Mouse (Mus musculus): ENCODE measurements at regions not wholly inside any gene's neighbourhood (a gene's known extent, or its start where the extent isn't known, plus 50 kb on each side); places are given as distances from the start of the nearest gene placed in this dataset.

DNA sequence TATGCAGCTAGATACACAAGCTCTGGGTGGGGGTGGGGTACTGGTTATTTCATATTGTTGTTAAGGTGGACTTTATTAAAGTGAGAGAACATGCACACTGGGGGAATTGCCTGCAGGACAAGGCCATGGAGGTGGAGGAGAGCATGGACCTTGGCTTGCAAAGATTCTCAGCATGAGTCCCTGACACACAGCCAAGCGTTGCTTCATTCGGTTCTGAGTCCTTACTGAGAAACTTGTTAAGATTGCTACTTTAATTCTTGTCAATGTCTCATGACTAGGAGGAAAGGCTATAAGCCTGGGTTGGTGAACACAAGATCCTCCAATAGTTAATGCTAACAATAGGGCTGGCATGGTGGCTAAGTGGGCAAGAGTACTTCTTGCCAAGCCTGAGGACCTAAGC, 300.3 kb upstream of the Clnk start:
- DNase-seq (ENCODE audit: low spot score): peak; percentile 5

DNA sequence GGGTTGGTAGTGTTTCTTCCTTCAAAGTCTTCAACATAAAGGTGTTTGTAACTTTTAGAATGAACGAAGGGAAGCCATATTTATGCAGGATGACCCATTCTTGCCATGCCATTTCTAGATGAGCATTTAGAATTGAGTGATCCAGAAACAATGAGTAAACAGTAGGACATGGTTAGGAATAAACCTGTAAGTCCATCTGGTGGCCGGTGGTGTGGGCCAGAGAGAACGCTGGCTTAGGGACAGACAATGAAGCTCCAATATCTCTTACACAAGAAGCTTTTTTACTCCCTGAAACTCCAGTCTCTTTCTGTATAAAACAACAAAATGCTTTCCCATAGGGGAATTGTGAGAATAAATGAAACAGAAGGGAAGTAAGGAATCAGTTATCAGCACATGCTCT, 296.9 kb upstream of the Clnk start:
- no peak for DNase-seq (ENCODE audit: low spot score)

DNA sequence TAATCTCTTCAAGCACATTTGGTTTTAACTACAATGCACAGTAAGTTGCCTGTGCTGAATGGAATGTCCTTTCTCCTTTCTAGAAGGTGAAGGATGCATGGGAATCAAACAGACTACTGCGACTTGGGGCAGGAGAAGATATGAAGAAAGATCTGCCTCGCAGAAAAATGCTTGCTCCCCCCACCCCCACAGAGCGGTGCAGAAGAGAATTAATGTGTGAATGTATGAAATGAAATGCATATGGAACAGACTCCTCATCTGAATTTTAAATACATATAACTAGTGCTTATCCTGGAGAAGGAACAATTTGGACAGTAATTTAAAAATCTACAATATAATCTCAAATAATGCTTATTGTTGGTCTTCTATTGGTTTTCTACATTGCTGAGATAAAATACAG, 283.0 kb upstream of the Clnk start:
- no peak for DNase-seq (ENCODE audit: low spot score)

DNA sequence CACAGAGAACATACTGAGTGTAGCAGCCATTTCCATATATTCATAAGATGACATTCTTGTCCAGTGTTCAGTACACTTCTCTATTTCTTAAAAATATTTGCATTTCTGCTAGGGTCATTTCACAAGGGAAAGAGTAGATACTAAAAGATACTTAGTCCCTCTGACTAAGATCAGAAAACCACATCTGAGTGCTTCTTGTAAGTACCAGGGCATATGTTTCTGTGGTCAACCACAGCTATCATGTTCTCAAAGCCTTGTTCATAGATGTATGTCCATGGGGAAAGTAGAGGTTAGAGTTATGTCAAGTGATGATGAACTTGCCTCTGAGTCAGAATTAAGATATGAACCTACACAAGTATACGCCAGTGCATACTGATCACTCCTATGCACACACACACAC, 279.2 kb upstream of the Clnk start:
- DNase-seq (ENCODE audit: low spot score): no peak

DNA sequence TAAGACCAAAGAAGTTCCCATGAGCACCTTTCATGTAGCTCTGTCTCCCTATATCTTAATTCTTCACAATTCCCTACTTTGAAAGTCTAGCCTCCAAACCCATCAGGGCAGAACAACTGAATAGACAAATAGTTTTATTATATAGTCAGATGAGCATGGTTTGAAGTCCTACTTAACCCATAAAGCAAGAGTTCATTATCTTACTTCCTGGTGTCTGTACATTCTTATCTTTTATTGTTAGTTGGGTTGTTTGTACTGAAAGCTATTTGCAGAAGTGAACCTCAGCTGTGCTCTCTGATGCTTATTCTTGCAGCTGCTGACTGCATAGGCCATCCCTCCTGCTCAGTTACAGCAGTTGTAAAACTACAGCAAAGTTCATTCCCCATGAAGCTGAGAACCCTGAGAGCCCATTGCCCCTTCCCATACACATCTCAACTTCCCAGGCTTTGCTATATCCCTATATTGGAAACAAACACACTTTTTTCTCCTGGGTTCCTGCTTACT, 276.7 kb upstream of the Clnk start:
- no peak for DNase-seq (ENCODE audit: low spot score)

DNA sequence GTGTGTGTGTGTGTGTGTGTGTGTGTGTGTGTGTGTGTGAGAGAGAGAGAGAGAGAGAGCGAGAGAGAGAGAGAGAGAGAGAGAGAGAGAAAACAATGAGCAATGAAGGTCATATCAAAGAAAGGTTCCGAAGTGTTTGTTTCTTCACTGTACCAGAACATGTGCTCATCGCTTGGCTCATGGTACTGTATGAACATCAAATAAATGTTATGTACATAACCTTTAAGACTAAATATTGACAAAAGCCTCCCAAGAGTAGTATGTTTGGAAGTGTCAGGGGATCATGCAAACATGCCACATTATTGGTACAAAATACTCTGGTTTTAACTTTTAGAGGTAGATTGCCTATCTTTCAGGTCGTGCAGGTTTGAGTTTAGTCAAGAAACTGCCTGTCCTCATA, 275.3 kb upstream of the Clnk start:
- DNase-seq (ENCODE audit: low spot score): no peak

DNA sequence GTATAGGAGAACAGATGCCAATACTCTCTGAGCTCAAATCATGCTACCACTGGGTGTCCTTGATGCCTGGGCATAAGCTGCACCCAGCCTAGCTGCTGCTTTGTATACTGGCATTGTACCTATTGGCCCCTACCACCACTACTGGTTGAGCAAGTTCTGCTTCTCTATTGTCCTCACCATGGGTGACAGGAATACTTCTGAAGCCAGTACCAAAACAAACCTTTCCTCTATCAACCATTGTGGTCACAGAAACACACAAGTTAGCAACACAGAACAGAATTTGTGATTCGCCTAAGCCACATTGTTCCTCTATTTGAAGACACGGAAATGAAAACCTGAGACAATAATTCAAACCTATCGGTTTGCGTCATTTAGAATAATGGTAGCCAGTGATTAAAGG, 274.3 kb upstream of the Clnk start:
- DNase-seq (ENCODE audit: low spot score): no peak

DNA sequence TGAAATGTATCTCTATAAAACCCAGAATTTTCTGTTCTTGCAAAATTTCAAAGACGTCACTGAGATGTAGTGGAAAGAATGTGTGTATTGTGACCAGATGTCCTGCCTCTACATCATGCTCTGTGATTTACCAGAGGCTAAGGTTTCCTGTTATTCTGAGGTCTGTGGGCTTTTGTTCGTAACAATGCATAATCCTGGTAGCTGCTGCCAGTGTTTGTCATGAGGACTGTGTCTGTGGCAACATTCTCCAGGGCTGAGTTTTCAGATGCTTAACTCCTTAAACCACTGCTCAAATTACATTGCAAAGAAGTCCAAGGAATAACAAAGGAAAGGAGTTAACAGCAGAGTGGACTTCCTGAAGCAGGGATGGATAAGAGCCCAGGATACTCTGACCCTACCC, 269.0 kb upstream of the Clnk start:
- no peak for DNase-seq (ENCODE audit: low spot score)

DNA sequence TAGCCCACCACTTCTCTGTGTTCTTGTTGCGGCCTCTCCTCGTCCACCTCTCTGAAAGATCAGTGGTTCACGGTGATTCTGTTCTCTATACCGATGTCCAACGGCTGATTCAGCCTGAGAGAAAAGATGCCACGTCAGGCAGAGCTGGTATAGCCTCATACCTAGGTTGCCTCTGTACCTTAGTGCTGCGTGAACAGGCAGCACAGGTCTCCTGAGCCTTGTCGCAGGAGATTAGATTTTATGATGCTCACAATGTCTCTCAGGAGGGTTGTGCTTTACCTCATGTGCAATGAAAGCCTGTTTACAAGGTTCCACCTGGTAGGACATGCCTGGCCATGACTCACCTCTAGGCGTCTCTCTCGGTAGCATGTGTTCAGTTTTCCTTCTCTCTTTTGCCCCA, 267.6 kb upstream of the Clnk start:
- no peak for DNase-seq (ENCODE audit: low spot score)

DNA sequence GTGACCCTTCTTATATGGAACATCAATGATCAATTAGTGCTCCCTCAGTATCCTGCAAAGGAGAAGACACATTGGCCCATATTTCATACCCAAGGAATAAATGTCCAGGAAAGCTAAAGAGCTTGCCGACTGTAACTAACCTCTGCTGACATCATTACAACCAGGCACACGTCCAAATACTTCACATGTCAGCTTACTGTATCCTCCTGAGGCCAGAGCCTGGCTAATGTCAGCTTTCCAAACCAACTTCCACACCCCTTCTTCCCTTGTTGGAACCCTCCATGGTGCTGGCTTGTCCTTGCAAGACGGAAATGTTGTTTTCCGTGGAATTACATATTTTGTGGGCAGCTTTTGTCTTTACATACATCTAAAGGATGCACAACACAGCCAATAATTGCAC, 267.0 kb upstream of the Clnk start:
- peak; percentile 19 for DNase-seq (ENCODE audit: low spot score)

DNA sequence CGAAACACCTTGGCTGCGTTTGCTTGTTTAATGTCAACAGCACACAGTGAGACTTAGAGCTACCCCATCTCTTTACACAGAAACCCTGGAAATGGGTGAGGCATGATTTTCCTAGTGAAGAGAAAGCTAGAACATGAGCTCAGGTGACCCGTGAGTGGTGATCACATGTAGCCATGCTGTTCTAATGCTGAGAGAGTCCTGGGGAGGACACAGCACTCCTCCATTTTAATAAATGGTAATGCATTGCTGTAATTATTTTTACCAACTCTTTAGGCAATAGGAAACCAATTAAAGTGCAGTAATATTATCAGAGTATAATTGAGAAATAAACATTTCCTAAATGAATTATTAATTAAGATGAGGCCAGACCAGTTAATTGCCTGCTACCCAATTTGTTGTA, 261.8 kb upstream of the Clnk start:
- DNase-seq (ENCODE audit: low spot score): no peak

DNA sequence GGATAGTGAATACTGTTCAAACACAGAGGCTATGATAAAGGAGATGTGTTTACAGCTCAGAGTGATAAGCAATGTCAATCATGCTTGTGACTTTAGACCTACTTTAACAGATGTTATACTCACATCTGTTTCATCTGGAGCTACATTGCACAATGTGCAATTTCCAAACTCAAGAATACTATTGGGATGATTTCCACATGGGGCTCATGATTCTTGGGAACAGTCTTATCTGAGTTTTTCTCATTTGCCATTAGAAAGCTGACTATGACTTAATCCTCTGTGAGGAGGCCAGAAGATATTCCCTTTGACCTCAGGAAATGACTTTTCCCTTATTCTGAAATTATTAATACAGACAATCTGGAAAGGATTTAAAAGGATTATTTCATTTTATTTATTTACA, 252.3 kb upstream of the Clnk start:
- peak; percentile 62 for DNase-seq (ENCODE audit: low spot score)

DNA sequence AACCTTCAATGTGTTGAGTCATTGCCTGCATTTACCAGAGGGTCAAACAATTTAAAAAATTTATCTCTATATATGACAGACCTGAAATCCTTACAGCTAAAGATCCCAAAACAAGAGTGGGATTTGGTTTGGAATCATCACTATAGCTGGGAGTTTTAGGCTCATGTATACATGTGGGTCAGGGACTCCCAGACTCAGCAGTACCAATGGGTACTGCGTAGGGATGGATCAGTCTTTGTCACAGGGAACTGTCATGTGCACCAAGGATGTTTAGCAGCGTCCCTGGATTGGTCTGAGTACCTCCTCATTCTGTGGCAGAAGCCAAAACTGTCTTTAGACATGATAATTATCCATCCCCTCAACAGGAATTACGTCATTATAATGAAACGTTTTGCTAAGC, 250.2 kb upstream of the Clnk start:
- no peak for DNase-seq (ENCODE audit: low spot score)

DNA sequence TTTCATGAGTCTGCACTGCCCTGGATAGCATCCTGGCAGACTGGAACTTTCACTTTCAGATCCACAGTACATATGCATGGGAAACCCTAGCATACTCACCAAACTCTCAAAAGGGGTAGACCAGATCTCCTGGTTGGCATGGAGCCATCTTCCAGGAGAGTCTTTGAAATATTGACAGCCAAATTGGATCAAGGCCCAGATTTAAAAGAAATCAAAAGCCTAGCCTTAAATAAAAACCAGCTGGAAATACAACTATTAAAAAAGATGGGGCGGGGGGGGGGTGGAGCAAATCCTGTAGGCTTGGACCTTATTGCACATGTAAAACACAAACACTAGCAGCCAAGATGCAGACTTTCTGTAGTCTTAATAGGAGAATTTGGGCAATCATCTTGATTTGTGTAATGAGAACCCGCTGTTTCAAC, 249.7 kb upstream of the Clnk start:
- DNase-seq (ENCODE audit: low spot score): no peak

DNA sequence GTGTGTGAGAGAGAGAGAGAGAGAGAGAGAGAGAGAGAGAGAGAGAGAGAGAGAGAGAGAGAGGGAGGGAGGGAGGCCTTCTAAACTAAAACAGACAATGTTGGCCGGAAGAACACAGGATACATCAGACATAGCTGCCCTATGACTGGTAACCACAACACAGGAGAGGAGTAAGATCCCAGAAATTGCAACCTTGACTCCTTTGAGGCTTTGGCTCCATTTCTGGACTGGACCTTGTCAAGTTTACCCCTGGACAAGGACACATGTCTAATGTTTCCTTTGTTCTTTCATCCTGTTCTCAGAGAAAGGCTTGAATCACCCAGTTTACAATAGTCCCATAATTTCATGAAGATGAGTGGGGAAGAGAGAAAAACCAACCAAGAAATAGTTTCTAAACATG, 233.7 kb upstream of the Clnk start:
- no peak for DNase-seq (ENCODE audit: low spot score)

DNA sequence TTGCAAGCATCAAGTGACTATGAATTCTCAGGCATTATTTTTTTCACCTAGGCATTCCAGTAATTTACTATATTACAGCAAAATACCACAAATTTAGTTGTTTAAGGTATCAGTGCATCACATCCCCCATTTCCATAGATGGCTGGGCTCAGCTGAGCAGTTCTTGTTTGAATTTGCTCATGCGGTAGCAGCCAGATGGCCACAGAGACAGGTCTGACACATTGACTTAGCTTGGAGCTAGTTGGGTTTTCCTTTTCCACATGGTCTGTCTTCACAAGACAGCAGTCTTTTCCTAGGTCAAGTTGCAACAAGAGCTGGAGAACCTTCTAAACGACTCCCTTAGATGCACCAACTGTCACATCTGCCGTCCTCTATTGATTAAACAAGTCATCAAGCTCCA, 232.9 kb upstream of the Clnk start:
- no peak for DNase-seq (ENCODE audit: low spot score)

DNA sequence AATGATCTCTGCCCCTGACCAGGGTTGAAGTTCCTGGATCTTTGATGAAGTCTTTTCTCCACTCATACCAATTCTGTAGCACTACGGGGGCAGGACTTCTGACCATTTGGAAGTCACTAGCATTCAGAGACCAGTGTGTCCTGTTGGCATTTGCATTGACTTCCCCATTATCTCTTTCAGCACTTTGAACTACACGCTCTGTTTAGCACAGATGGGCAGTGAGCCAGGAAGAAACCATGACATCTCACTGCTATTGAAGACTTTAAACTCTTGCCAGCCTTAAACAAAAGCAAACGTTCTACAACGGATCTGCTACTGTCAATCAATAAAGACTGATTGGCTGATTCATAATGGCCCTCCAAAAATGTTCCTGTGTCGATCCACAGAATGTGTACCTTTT, 222.5 kb upstream of the Clnk start:
- no peak for DNase-seq (ENCODE audit: low spot score)

DNA sequence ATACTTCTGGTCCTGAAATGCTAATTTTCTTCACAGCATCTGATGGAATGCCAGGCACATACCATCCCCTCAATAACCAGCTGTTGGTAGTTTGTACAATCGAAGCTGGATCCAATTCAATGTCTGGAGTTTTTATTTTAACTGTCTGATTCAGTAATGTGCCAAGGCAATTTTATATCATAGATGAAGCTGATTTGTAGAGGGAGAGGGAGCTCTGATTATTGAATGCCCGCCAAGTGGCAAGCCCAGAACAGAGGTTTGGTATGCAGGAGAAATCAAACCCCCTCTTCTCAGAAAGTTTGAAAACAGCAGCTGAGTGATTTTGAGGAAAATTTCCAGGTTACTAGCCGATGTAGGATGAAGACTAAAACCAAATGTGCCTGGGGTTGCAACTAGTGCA, 218.3 kb upstream of the Clnk start:
- DNase-seq (ENCODE audit: low spot score): no peak

DNA sequence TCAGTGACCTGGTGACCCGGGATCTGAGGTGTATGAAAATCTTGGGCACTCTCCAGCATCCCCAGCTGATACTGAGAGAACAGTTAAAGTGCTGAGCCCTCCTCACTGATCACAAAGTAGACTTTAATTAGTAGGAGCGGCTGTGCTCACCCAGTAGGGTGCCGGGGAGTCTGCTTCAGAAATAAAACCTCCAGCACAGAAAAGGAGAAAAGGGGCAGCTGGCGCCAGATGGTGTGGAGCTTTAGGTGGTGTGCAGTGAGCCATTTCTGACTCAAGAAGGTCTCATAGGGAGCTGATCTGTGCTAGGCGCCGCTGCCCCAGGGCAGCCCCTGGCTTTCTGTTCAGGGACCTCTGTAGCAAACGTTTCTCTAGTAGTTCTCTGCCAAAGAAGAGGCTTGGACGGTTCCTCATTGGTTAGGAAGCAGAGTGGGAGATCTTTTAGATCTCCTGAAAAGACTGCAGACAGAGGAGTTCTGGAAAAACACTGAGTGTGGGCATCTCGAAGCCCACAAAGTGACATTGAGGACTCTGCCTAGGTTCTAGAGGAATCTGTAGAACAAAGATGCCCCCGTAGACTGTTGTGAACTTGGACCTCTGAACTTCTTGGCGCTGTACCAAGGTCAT, 200.1 kb upstream of the Clnk start:
- no peak for DNase-seq (ENCODE audit: low spot score)

DNA sequence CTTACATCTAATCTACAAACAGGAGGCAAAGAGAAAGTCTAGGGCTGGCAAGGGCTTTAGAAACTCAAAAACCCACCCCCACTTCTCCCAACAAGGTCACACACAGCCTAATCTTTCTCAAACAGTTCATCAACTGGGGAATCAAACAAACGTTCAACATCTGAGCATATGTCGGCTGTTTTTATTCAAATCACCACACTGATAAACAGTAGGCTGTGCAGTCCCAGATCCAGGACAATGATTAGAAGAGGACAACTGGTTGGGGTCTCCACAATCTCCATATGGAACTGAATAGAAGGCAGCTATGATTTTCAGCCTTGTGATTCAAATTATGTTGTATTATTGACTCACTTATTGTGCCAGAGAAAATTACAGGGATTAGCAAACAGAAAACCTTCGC, 193.1 kb upstream of the Clnk start:
- no peak for DNase-seq (ENCODE audit: low spot score)

DNA sequence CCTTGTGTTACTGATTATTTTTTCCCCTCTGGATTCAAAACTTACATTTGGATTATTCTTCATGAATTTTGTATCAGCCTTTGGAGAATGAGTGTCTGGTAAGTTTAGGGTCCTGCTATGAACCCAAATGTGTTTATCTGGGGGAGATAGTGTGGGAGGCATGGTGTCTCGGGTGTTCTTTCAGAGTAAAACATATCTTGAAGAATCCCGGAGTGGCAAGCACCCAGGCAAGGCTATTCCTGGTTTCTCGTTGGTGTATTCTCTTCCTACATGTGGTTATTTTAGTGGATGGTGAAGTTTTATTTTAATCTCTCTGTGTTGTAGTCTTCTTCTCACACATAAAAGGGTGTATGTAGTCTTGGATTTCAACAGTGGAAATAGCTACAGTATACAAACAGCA, 186.4 kb upstream of the Clnk start:
- DNase-seq (ENCODE audit: low spot score): no peak

DNA sequence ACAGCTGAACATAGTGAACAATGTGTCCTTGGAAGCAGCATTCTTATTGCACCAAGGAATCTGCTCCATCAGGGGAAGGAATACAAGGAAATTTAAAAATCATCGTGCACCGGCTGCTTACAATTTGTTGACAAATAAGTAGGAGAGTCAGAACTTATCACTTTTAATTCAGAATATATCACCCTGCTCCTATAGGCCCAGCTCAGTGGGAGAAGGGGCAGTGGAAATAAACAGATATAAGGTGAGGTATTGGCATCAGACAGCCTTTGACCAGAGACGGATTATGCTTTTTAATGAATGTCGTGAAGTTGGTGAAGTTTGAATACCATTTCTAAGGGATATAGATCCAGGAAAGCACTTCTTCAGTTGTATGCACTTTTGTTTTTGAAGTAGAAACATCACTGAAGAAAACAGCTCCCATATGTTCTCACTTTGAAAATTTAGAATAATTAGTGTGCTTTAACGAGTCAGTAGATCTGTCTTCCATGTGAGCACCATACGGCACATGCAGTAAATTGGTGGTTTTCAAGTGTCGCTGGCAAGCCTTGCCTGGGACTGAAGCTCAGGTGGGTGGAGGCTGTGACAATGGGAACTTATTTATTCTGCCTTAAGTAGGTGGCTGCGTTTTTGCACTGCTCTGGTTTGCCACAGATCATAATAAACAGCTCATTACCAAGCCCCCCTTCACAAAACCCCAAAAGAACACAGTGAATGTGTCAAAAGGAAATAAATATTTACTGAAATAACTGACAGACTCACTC, 176.1 kb upstream of the Clnk start:
- DNase-seq (ENCODE audit: low spot score): no peak

DNA sequence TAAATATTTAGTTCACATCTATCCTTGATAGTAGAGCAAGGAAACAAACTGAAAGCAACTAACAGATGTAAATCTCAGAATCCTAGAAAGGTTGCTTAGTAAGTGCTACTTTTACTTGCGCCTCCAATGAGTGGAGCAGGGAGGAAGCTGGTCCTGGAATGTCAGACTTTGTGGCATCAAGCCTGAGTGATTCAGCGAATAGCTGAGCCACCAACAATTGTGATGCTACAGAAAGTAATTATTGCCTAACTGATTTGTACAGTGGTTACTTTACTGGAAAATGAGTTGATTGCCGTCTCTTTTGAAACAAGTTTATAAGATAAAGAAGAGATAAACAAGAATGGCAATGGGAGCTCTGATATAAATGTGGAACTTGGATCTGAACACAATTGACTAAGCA, 173.9 kb upstream of the Clnk start:
- no peak for DNase-seq (ENCODE audit: low spot score)

DNA sequence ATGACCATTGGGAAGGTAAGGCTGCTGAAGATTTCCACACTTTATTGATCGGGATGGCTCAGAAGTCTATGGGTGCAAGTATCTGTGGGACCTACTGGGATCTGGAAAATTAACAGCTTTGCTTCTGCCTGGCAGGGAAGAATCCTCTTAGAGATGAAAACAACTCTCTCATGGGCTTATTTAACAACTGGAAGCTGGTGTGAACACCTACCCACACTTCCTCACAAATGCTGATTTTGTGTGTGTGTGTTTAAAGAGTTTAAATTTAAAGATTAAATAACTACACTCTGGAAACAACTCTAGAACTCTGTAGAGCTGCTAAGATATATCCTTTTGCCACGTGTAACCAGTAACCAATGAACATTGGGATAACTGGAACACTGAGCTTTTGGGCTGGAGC, 172.5 kb upstream of the Clnk start:
- no peak for DNase-seq (ENCODE audit: low spot score)
